Mouse (Mus musculus): Measurements from ENCODE around the gene Stx6. TPM values are rescaled to one million over a fixed set of nuclear protein-coding genes. Genes with fewer than 3 reads are reported as not detected.

The Stx6 gene
- total RNA-seq, 2 experiments from 2014 or later: 122 to 129 TPM

GRCm38 (mm10) chr1:155253126-155253525, 94.6 kb downstream of the Stx6 start:
- no peak for DNase-seq (ENCODE audit: low spot score in 2 of 2)

- no peak for DNase-seq (ENCODE audit: low spot score in 2 of 2)
Measured at GRCm38 (mm10) chr1:155254309-155254708, 95.8 kb downstream of the Stx6 start.

Other genes with a start within 250 kb of the Stx6 start
- gene Ier5, start 59.1 kb upstream of the Stx6 start, total RNA-seq (2021): 10 to 100 TPM; 32.3 to 36.2 TPM
- 1 to 10 TPM; 3.8 to 4.1 TPM for gene Mr1, start 11.9 kb upstream of the Stx6 start, total RNA-seq (2021)
- 1 to 10 TPM; 5.9 to 7.6 TPM for gene BC034090, start 85.7 kb downstream of the Stx6 start, total RNA-seq (2021)